Mouse (Mus musculus) kidney, embryonic 14.5 days (tissue): ENCODE results near the gene Als2cr12. TPM values are rescaled to one million over a fixed set of nuclear protein-coding genes. Genes with fewer than 3 reads are reported as not detected.
A peak's percentile ranks its signal among the peaks of the same experiment; 100 is the strongest.

Source experiments
- ATAC-seq: fragments of 200-750 bp; cut with Nextera tagmentation; 2 replicates; pipeline ENCODE4 v1.8.0; 2017; ENCODE audit warnings: moderate number of reproducible peaks, mild to moderate bottlenecking, moderate TSS enrichment, moderate library complexity; ENCODE audit not compliant: low FRiP score, low TSS enrichment
- H3K27ac ChIP-seq: fragments of 300-500 bp; sonication (generic); 2 replicates; pipeline ENCODE4 v1.5.1; 2014; ENCODE audit warnings: low read depth, mild to moderate bottlenecking, low read length, moderate library complexity, mixed read lengths
- H3K27me3 ChIP-seq: fragments of 300-500 bp; sonication (generic); 2 replicates; pipeline ENCODE4 v1.6.1; 2014; ENCODE audit warnings: mild to moderate bottlenecking, low read length; ENCODE audit not compliant: control insufficient read depth, insufficient read depth
- H3K36me3 ChIP-seq: fragments of 300-500 bp; sonication (generic); 2 replicates; pipeline ENCODE4 v1.6.1; 2014; ENCODE audit warnings: low read length, mixed read lengths; ENCODE audit not compliant: control insufficient read depth, insufficient read depth
- H3K4me1 ChIP-seq: fragments of 300-500 bp; sonication (generic); 2 replicates; pipeline ENCODE4 v1.6.1; 2014; ENCODE audit warnings: low read length, mixed read lengths; ENCODE audit not compliant: control insufficient read depth, insufficient read depth
- H3K4me2 ChIP-seq: fragments of 300-500 bp; sonication (generic); replicated peaks from 2 replicates; pipeline ENCODE4 v1.6.1; 2014; ENCODE audit warnings: low read depth, mild to moderate bottlenecking, low read length
- H3K4me3 ChIP-seq: fragments of 300-500 bp; sonication (generic); 2 replicates; pipeline ENCODE4 v1.5.1; 2014; ENCODE audit warnings: mild to moderate bottlenecking, low read length
- H3K9ac ChIP-seq: fragments of 300-500 bp; sonication (generic); 2 replicates; pipeline ENCODE4 v1.6.1; 2014; ENCODE audit warnings: low read depth, mild to moderate bottlenecking, low read length, moderate library complexity
- H3K9me3 ChIP-seq: fragments of 300-500 bp; sonication (generic); 2 replicates; pipeline ENCODE4 v1.6.1; 2016; ENCODE audit warnings: low read length; ENCODE audit not compliant: control insufficient read depth
- WGBS: fragments of 180-500 bp; shearing (Covaris S2); extraction: QIAGEN DNeasy Blood & Tissue Kit; methylation state at CpG from one replicate; pipeline ENCODE4 v1.1.7; 2014; 5-methylcytosine and 5-hydroxymethylcytosine counted together
- polyA plus RNA-seq: library from polyadenylated mRNA; unstranded; fragments of >200 nt; fragmentation: Nextera tagmentation; extraction: Ambion mirVana; gene quantifications from 2 replicates; pipeline ENCODE4 v1.2.1, GENCODE M21; 2014

The Als2cr12 gene
- polyA plus RNA-seq, 1 experiment from 2014 or later = not detected

GRCm38 (mm10) chr1:58722115-58722938, 26.5 kb upstream of the Als2cr12 start:
- Histone ChIP-seq H3K27ac (no peak overlapping the region), H3K4me2 (no peak overlapping the region), H3K4me3 (no peak overlapping the region), H3K9me3 (no peaks in the 10 kb centered on the region), H3K36me3 (peaks cover 30% of the 10 kb centered on the region), H3K27me3 (no peaks in the 10 kb centered on the region), H3K9ac (no peak overlapping the region), H3K4me1 (peaks cover 6% of the 10 kb centered on the region; the same call in 1 of the 2 replicates)
- no peak for ATAC-seq
- 83% methylated on average over 11 of the region's 11 CpGs for WGBS

DNA sequence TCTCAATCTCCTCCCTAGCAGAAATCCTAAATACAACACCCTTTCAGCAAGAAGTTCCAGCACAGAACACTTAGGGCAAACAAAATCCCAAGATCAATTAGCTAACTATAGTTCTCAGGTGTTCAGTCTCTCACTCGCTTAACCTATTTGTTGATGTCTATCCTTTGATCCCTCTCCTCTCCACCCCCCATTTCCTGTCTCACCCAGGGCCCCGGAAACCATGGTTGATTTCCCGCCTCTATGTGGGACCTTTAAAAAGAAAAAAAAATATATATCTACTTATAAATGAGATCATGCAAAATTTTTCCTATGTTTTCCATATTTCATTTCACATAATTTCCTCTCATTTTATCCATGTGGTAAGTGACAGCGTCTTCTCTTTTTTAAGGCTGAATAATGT, 25.2 kb upstream of the Als2cr12 start:
- Histone ChIP-seq H3K4me1 (peaks cover 11% of the 10 kb centered on the region; the same call in 1 of the 2 replicates), H3K9ac (no peak overlapping the region), H3K27ac (no peak overlapping the region), H3K36me3 (peaks cover 27% of the 10 kb centered on the region), H3K9me3 (no peaks in the 10 kb centered on the region), H3K4me3 (no peak overlapping the region), H3K27me3 (no peaks in the 10 kb centered on the region), H3K4me2 (no peak overlapping the region)
- 75% methylated on average over 4 of the region's 4 CpGs for WGBS
- no peak for ATAC-seq

- no peak for ATAC-seq
- no peak overlapping the region for H3K27ac ChIP-seq
- peaks cover 27% of the 10 kb centered on the region for H3K36me3 ChIP-seq
- no peak overlapping the region for H3K4me3 ChIP-seq
- no peak overlapping the region for H3K4me2 ChIP-seq
- no peak overlapping the region for H3K9ac ChIP-seq
- WGBS = 92% methylated on average over 8 of the region's 8 CpGs
- no peaks in the 10 kb centered on the region for H3K9me3 ChIP-seq
- H3K27me3 ChIP-seq = no peaks in the 10 kb centered on the region
- peaks cover 16% of the 10 kb centered on the region; the same call in 1 of the 2 replicates for H3K4me1 ChIP-seq
These were observed 24.3 kb upstream of the Als2cr12 start for GRCm38 (mm10) chr1:58720090-58720489.

GRCm38 (mm10) chr1:58719356-58719945, 23.7 kb upstream of the Als2cr12 start:
- ATAC-seq = no peak
- H3K9ac ChIP-seq = no peak overlapping the region
- no peak overlapping the region for H3K4me2 ChIP-seq
- H3K4me1 ChIP-seq = peaks cover 16% of the 10 kb centered on the region; the same call in 1 of the 2 replicates
- H3K36me3 ChIP-seq = peaks cover 27% of the 10 kb centered on the region
- H3K9me3 ChIP-seq = no peaks in the 10 kb centered on the region
- no peak overlapping the region for H3K27ac ChIP-seq
- 74% methylated on average over 7 of the region's 7 CpGs for WGBS
- H3K27me3 ChIP-seq = no peaks in the 10 kb centered on the region
- no peak overlapping the region for H3K4me3 ChIP-seq

DNA sequence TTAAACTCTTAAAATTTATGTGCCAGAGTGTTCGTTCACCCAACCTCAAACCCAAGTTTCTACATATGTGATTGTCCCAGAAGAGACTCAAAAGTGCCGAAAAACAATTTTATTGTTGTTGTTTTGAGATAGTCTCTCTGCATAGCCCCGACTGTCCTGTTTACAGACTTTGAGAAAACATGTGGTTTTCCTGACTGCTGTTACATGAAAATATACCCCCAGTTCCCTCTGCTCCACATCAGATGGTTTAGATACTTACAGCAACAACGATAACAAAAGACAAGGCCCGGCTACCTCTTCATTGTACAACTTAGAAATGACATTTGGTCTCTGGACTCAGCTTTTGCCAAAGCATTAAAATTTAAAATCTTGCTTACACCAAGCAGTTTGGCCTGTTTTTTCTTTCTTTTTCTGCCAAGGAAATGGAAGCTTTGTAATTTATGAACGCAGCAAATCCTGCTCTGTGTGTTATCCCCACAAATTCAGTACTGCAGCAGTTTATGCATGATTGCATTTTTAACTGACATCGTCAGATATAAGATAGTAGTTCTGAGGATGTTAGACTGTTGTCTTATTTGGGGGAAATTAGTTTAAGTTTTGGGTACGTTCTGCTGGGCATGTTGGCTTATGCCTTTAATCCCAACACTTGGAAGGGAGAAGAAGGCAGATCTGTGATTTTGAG, 21.9 kb upstream of the Als2cr12 start:
- H3K9ac ChIP-seq = no peak overlapping the region
- WGBS = 91% methylated on average over 8 of the region's 8 CpGs
- H3K27me3 ChIP-seq = no peaks in the 10 kb centered on the region
- H3K9me3 ChIP-seq = no peaks in the 10 kb centered on the region
- no peak overlapping the region for H3K4me2 ChIP-seq
- no peak for ATAC-seq
- no peak overlapping the region for H3K27ac ChIP-seq
- H3K36me3 ChIP-seq = peaks cover 27% of the 10 kb centered on the region
- peaks cover 10% of the 10 kb centered on the region; the same call in 1 of the 2 replicates for H3K4me1 ChIP-seq
- H3K4me3 ChIP-seq = no peak overlapping the region

GRCm38 (mm10) chr1:58716883-58717220, 21.1 kb upstream of the Als2cr12 start:
- Histone ChIP-seq H3K4me2 (no peak overlapping the region), H3K36me3 (peaks cover 23% of the 10 kb centered on the region; the same call in 1 of the 2 replicates), H3K27ac (no peak overlapping the region), H3K4me3 (no peak overlapping the region), H3K4me1 (peaks cover 10% of the 10 kb centered on the region; the same call in 1 of the 2 replicates), H3K9me3 (no peaks in the 10 kb centered on the region), H3K9ac (no peak overlapping the region), H3K27me3 (no peaks in the 10 kb centered on the region)
- WGBS = 95% methylated on average over 4 of the region's 4 CpGs
- ATAC-seq = no peak

- no peak for ATAC-seq
- peak overlapping the region; percentile 37; the same call in 1 of the 2 replicates for H3K27ac ChIP-seq
- no peak overlapping the region for H3K4me3 ChIP-seq
- peaks cover 10% of the 10 kb centered on the region; the same call in 1 of the 2 replicates for H3K4me1 ChIP-seq
- 0 out of 2 replicates have a peak overlapping the region, but pooled peaks have one; percentile 11 for H3K4me2 ChIP-seq
- 40% methylated on average over 7 of the region's 7 CpGs for WGBS
- no peaks in the 10 kb centered on the region for H3K9me3 ChIP-seq
- H3K36me3 ChIP-seq = peaks cover 23% of the 10 kb centered on the region; the same call in 1 of the 2 replicates
- H3K27me3 ChIP-seq = no peaks in the 10 kb centered on the region
- peak overlapping the region; percentile 12; the same call in 1 of the 2 replicates for H3K9ac ChIP-seq
These were observed 20.5 kb upstream of the Als2cr12 start for GRCm38 (mm10) chr1:58716162-58716882.

DNA sequence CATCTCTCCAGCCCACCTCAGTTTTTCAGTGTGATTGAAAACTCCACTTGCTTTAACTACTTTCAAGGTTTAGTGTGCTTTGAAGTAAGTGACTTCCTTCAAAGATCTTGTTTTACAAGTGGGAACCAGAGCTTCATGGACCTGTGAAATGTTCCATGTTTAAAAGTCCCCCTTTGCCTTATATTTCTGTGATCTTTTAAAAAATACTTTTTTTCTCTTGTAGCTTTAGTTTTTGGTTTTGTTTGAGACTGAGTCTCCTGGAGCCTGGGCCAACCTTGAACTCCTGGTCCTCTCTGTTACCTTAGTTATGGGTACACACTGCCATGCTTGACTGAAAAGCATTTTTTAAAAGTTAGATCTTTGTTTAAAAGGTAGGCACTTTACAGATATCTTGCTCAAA, 19.7 kb upstream of the Als2cr12 start:
- ATAC-seq = no peak
- Histone ChIP-seq H3K36me3 (peaks cover 23% of the 10 kb centered on the region; the same call in 1 of the 2 replicates), H3K9me3 (no peaks in the 10 kb centered on the region), H3K4me1 (peaks cover 10% of the 10 kb centered on the region; the same call in 1 of the 2 replicates), H3K4me3 (no peak overlapping the region), H3K9ac (no peak overlapping the region), H3K27me3 (no peaks in the 10 kb centered on the region), H3K4me2 (0 out of 2 replicates have a peak overlapping the region, but pooled peaks have one; percentile 11), H3K27ac (no peak overlapping the region)
